Mouse (Mus musculus) urinary bladder, postnatal 10 days (tissue): ENCODE measurements around the gene Olfr1045.
"Not testable (repeated sequence)": the region's sequence is repeated elsewhere in the genome, so short reads cannot be mapped to it uniquely, and the experiment has no call there.

Experiments used
- DNase-seq: peaks from one replicate; pipeline ENCODE4 v3.0.0; 2022; ENCODE audit warnings: low spot score

Gene Olfr1045

DNA sequence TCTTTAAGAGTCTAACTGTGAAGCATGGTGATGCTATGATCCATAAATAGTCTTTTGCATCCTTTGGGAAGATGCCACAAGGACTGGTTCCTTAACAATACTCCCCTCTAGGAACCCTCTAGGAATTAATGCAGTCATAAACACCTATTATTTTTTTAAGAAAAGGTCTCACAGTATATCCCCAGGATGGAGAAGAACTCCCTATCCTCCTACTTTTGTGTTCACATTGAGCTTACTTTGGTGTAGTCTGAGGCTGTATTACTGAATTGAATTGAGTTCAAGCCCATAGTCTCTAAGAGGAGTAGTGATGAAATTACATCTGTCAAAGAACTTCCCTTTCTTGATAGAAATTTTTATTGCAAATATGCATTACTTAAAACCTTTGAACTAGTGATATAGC is at the start of gene Olfr1045:
Gene Olfr1045, minus strand, starts transcription at position 101 of the 400 bp plus-strand sequence.
- no peak for DNase-seq

- DNase-seq, result no peak
Measured at GRCm38 (mm10) chr2:86240189-86240588, 37.4 kb upstream of the Olfr1045 start, which contains the start of gene Olfr1048. Gene Olfr1048 (minus strand): TSS chr2:86240289.

- no peak for DNase-seq
Measured at GRCm38 (mm10) chr2:86231301-86231700, 28.5 kb upstream of the Olfr1045 start, which contains the start of gene Olfr1047. Gene Olfr1047 (minus strand): TSS chr2:86231401.

DNA sequence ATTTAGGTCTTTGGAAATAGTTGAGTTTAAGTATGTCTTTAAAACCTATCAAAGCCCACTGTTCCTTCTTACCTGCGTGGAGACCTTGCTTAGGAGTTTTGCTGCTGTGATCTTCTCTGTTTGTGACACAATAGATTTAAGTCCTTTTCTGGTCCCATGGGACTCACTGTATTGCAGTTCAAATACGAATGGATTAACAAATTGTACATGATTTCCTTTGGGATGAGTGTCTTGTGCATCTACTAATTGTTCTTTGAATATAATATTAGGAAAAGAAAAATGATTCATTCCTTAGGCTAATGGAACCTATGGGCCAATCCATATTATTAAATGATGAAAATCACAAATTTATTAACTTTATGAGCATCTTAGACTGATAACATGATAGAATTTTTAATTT is 16.4 kb upstream of the Olfr1045 start, which contains the start of gene Olfr1046:
Gene Olfr1046, minus strand, starts transcription at position 101 of the 400 bp plus-strand sequence.
- DNase-seq, result no peak

DNA sequence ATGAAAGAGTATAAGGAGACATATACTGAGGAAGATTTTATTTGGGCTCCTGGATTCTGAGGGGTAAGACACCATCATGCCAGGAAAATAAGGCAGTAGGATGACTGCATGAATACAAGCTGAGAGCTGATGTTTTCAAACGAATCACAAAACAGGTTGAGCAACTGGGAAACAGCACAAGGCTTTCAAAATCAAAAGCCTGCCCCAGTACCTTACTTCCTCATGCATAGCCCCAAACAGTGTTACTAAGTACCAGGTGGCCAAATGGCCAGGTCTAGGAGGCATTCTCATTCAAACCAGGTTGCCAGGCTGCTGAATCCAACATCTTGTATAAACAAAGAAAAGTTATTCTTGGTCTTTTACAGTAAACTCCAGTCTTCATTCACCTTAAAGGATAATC is 6.9 kb downstream of the Olfr1045 start:
- DNase-seq, result no peak

- DNase-seq, result no peak
Measured at GRCm38 (mm10) chr2:86185583-86185982, 17.2 kb downstream of the Olfr1045 start, which contains the start of gene Olfr52. Gene Olfr52 (minus strand): TSS chr2:86185683.

- DNase-seq, result no peak
Measured at GRCm38 (mm10) chr2:86179950-86180349, 22.9 kb downstream of the Olfr1045 start.

- DNase-seq, result no peak
Measured at GRCm38 (mm10) chr2:86177720-86178119, 25.1 kb downstream of the Olfr1045 start, which contains the start of gene Olfr1044. Gene Olfr1044 (minus strand): TSS chr2:86177820.

DNA sequence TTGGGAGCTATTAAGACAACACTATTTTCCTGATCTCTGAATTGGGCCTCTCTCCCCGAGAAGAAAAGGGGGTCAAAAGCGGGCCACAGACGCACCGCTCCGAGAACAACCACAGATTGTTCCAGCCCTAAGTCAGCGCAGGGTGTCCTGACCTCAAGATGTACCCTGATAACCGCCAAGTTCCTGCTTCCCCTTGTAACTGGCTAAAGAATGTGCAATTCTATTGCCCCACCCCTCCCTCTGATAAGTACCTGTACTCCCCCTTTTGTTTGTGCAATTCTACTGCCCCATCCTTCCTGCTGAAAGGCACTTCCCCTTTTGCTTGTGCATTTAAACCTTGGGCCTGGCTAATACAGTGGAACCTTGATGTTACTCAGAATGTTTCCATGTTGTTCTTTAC is 27.4 kb downstream of the Olfr1045 start:
- DNase-seq, result not testable (repeated sequence)

- DNase-seq, result no peak
Measured at GRCm38 (mm10) chr2:86167422-86167821, 35.4 kb downstream of the Olfr1045 start, which contains the start of gene Olfr1043. Gene Olfr1043 (minus strand): TSS chr2:86167522.

GRCm38 (mm10) chr2:86161738-86162137 is 41.1 kb downstream of the Olfr1045 start, which contains the start of gene Olfr1042:
Gene Olfr1042 (minus strand): TSS chr2:86161838.
- no peak for DNase-seq

DNA sequence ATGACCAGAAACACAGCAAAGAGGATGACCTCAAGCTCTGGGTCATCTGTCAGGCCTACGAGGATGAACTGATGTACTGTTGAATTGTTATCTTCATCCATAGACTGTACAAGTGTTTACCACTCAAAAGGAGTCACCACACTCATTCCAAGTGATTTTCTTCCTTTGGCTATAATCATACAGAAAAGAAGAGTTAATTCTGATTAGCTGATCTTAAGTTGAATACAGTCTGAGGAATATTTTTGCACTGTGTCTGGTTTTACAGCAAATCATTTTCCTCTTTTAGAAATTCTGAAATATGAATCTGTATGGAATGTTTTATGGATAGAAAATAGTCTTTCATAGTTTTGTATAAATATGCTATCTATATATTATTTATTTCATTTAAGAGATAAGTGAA is 56.2 kb downstream of the Olfr1045 start, which contains the start of gene Olfr1040:
Gene Olfr1040, minus strand, starts transcription at position 101 of the 400 bp plus-strand sequence.
- no peak for DNase-seq
